Mouse (Mus musculus) liver, embryonic 13.5 days (tissue): ENCODE data around the gene Serp2. TPM values are rescaled to one million over a fixed set of nuclear protein-coding genes. Genes with fewer than 3 reads are reported as not detected.

ENCODE experiments used
- ATAC-seq: fragments of 200-750 bp; cut with Nextera tagmentation; 2 replicates; pipeline ENCODE4 v1.8.0; 2017; ENCODE audit warnings: low read depth, mild to moderate bottlenecking, moderate number of reproducible peaks, moderate library complexity
- DNase-seq: peaks from one replicate; pipeline ENCODE4 v3.0.0; 2022
- H3K27ac ChIP-seq: fragments of 300-500 bp; sonication (generic); 2 replicates; pipeline ENCODE4 v1.5.1; 2015; ENCODE audit warnings: moderate library complexity, mild to moderate bottlenecking, inconsistent platforms
- H3K27me3 ChIP-seq: fragments of 300-500 bp; sonication (generic); 2 replicates; pipeline ENCODE4 v1.6.1; 2015; ENCODE audit warnings: mild to moderate bottlenecking, inconsistent platforms
- H3K36me3 ChIP-seq: fragments of 300-500 bp; sonication (generic); 2 replicates; pipeline ENCODE4 v1.6.1; 2015; ENCODE audit warnings: mild to moderate bottlenecking, inconsistent platforms
- H3K4me1 ChIP-seq: fragments of 300-500 bp; sonication (generic); replicated peaks from 2 replicates; pipeline ENCODE4 v1.6.1; 2015; ENCODE audit warnings: inconsistent platforms
- H3K4me2 ChIP-seq: fragments of 300-500 bp; sonication (generic); 2 replicates; pipeline ENCODE4 v1.6.1; 2015; ENCODE audit warnings: inconsistent platforms, mild to moderate bottlenecking, moderate library complexity
- H3K4me3 ChIP-seq: fragments of 300-500 bp; sonication (generic); replicated peaks from 2 replicates; pipeline ENCODE4 v1.5.1; 2015; ENCODE audit warnings: mild to moderate bottlenecking, inconsistent platforms
- H3K9ac ChIP-seq: fragments of 300-500 bp; sonication (generic); 2 replicates; pipeline ENCODE4 v1.6.1; 2015; ENCODE audit warnings: mild to moderate bottlenecking, inconsistent platforms
- H3K9me3 ChIP-seq: fragments of 300-500 bp; sonication (generic); replicated peaks from 2 replicates; pipeline ENCODE4 v1.6.1; 2016; ENCODE audit warnings: inconsistent platforms
- WGBS: fragments of 180-500 bp; shearing (Covaris S2); methylation state at CpG from one replicate; pipeline ENCODE4 v1.1.7; 2015; ENCODE audit not compliant: insufficient replicate concordance; 5-methylcytosine and 5-hydroxymethylcytosine counted together
- polyA plus RNA-seq: library from polyadenylated mRNA; unstranded; fragments of >200 nt; fragmentation: Nextera tagmentation; extraction: Ambion mirVana; gene quantifications from 2 replicates; pipeline ENCODE4 v1.2.1, GENCODE M21; 2015

Serp2 gene
- polyA plus RNA-seq, 1 experiment from 2014 or later = 1.4 TPM

DNA sequence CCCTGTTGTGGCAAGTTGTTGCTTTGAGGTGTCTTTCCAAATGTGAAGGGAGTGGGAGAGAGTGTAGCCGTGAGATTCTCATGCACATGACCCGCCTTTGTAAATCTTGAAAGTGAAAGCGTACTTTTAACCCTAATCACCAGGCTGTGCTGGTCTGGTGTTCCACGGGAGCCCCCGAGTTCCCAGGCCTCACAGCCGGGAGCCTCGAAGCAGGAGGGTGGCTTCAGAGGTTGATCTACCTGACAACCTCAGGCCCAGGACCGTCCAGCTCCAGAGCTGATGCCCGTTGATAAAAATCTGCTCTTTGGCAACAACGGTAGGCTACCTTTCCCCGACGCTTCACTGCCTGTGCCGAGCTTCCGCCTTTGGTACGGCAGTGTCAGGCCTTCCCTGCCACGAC lies 69.1 kb downstream of the Serp2 start:
- Histone ChIP-seq H3K4me1 (0 out of 2 replicates have a peak, but pooled peaks cover 6% of the 10 kb centered on the region), H3K9ac (no peak overlapping the region), H3K27ac (no peak overlapping the region), H3K36me3 (no peaks in the 10 kb centered on the region), H3K4me3 (no peak overlapping the region), H3K27me3 (no peaks in the 10 kb centered on the region), H3K4me2 (no peak overlapping the region), H3K9me3 (no peaks in the 10 kb centered on the region)
- ATAC-seq = no peak
- no peak for DNase-seq
- WGBS = 73% methylated on average over 16 of the region's 16 CpGs

DNA sequence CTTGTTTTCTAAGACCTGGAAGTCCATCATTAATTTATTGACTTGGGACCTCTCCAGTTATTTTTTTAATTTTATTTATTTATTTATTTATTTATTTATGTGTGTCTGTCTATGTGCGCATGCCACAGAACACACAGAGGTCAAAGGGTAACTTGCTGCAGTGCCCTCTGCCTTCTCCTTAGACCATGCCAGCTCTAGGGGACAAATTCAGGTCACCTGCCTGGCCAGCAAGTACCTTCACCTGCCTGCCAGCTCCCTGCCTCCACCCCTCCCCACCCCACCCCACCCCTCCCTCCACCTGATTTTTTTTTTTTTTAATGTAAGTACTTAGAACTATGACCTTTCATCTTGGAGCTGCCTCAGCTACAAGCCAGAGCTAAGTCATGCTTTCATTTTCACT lies 73.0 kb downstream of the Serp2 start:
- no peak for DNase-seq
- peaks cover 11% of the 10 kb centered on the region for H3K4me1 ChIP-seq
- no peaks in the 10 kb centered on the region for H3K9me3 ChIP-seq
- no peak overlapping the region for H3K9ac ChIP-seq
- no peak overlapping the region for H3K4me3 ChIP-seq
- no peaks in the 10 kb centered on the region for H3K36me3 ChIP-seq
- no peak for ATAC-seq
- no peak overlapping the region for H3K4me2 ChIP-seq
- no peak overlapping the region for H3K27ac ChIP-seq
- 87% methylated on average over 1 of the region's 1 CpGs for WGBS
- H3K27me3 ChIP-seq = no peaks in the 10 kb centered on the region

Other genes with a start within 250 kb of the Serp2 start
- 116 and 128 TPM in 2 replicates for gene Tsc22d1, start 141.9 kb downstream of the Serp2 start, polyA plus RNA-seq